Mouse (Mus musculus) 3134 (cell line): ENCODE measurements around the gene Iqcj.
"Not testable (repeated sequence)": the region's sequence is repeated elsewhere in the genome, so short reads cannot be mapped to it uniquely, and the experiment has no call there.

Source experiments
- DNase-seq: peaks from one replicate; pipeline ENCODE4 v3.0.0-alpha.2; 2011; ENCODE audit warnings: low spot score; ENCODE audit not compliant: insufficient read length; ENCODE audit errors: extremely low read depth

Gene Iqcj

GRCm38 (mm10) chr3:68059162-68059800, 167.3 kb downstream of the Iqcj start:
- no peak for DNase-seq

GRCm38 (mm10) chr3:68064731-68065130, 172.7 kb downstream of the Iqcj start, which contains the start of gene Schip1:
TSS of gene Schip1 (plus strand) at chr3:68064802.
- DNase-seq: no peak

GRCm38 (mm10) chr3:68071395-68072386, 179.7 kb downstream of the Iqcj start:
- no peak for DNase-seq

- DNase-seq: no peak
Measured at GRCm38 (mm10) chr3:68077406-68077805, 185.4 kb downstream of the Iqcj start.

- DNase-seq: no peak
Measured at GRCm38 (mm10) chr3:68085024-68085423, 193.0 kb downstream of the Iqcj start.

- no peak for DNase-seq
Measured at GRCm38 (mm10) chr3:68092108-68092507, 200.1 kb downstream of the Iqcj start.

DNA sequence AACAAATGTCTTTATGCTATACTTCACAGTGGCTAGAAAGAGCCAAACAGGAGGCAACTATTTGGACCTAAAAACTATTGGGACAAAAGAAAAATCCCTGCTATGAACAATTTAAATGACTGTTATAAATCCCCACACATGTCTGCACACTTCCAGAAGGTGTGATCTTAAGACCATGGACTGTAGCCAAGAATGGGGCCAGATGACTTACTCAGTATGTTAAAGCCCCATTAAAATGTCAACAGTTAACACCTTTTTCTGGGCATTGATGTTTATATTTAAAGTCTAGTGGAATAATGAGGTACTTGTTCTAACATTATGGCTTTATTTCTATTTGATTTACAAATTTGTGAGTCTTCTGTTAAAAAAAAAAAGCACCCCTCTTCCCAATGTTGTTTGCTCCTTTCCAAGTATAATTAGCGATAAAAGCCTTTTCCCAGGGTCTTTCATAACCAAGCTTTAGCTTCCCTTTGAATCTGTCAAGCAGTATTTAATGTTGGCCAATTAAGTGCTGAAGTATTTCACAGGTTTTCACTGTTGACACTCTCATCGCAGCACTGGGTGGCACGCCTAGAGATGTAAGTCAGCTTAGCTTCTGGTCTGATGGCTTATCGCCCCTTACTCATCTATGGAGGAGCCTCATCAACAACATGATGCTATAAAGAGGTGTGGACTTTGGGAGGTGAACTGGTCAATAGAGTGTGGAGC, 204.9 kb downstream of the Iqcj start:
- DNase-seq: no peak

GRCm38 (mm10) chr3:68099561-68099960, 207.5 kb downstream of the Iqcj start:
- DNase-seq: not testable (repeated sequence)

GRCm38 (mm10) chr3:68101343-68101742, 209.3 kb downstream of the Iqcj start:
- no peak for DNase-seq

- DNase-seq: no peak
Measured at GRCm38 (mm10) chr3:68105081-68105685, 213.2 kb downstream of the Iqcj start.
